Mouse (Mus musculus): ENCODE data around the gene Fbxo46. TPM values are rescaled to one million over a fixed set of nuclear protein-coding genes. Genes with fewer than 3 reads are reported as not detected.
A peak's percentile ranks its signal among the peaks of the same experiment; 100 is the strongest.

The Fbxo46 gene
- total and polyA plus RNA-seq, 2 experiments = 2.4 to 5.0 TPM

- Histone ChIP-seq H3K27me3 (ENCODE audit: control insufficient read depth, insufficient read depth, low read length) (no peaks in the 10 kb centered on the region), H3K4me1 (ENCODE audit: control insufficient read depth, insufficient read depth, low read length) (peaks cover 9% of the 10 kb centered on the region), H3K9ac (ENCODE audit: low read depth, low read length) (peak overlapping the region; percentile 29; the same call in 1 of the 2 replicates), H3K36me3 (ENCODE audit: control insufficient read depth, insufficient read depth, low read length) (no peaks in the 10 kb centered on the region), H3K4me3 (ENCODE audit: insufficient read depth, low read depth, low read length) (no peak overlapping the region), H3K79me2 (ENCODE audit: control insufficient read depth, insufficient read depth, low read length) (no peaks in the 10 kb centered on the region), H3K27ac (replicated peaks; ENCODE audit: insufficient read depth, low read depth, low read length) (no peak overlapping the region)
- TF ChIP-seq POLR2A (IDR thresholded peaks at IDR 0.05; ENCODE audit: extremely low read depth, insufficient read depth, low read length) = no peak
- TF ChIP-seq CTCF (IDR thresholded peaks at IDR 0.05; ENCODE audit: low read depth, low read length) = no peak
- no peak for DNase-seq (ENCODE audit: extremely low read depth, low read depth, low spot score)
- WGBS = 83% methylated on average over 4 of the region's 4 CpGs
Observed at GRCm38 (mm10) chr7:19082171-19082570, 37.5 kb upstream of the Fbxo46 start.

- Histone ChIP-seq H3K4me3 (ENCODE audit: insufficient read depth, low read depth, low read length) (no peak overlapping the region), H3K79me2 (ENCODE audit: control insufficient read depth, insufficient read depth, low read length) (no peaks in the 10 kb centered on the region), H3K27ac (replicated peaks; ENCODE audit: insufficient read depth, low read depth, low read length) (no peak overlapping the region), H3K4me1 (ENCODE audit: control insufficient read depth, insufficient read depth, low read length) (peaks cover 5% of the 10 kb centered on the region), H3K27me3 (ENCODE audit: control insufficient read depth, insufficient read depth, low read length) (no peaks in the 10 kb centered on the region), H3K36me3 (ENCODE audit: control insufficient read depth, insufficient read depth, low read length) (no peaks in the 10 kb centered on the region), H3K9ac (ENCODE audit: low read depth, low read length) (no peak overlapping the region)
- TF ChIP-seq CTCF (IDR thresholded peaks at IDR 0.05; ENCODE audit: low read depth, low read length) = no peak
- DNase-seq (ENCODE audit: extremely low read depth, low read depth, low spot score) = no peak
- WGBS = 38% methylated on average over 6 of the region's 6 CpGs
Observed at GRCm38 (mm10) chr7:19083096-19083495, 36.6 kb upstream of the Fbxo46 start.

DNA sequence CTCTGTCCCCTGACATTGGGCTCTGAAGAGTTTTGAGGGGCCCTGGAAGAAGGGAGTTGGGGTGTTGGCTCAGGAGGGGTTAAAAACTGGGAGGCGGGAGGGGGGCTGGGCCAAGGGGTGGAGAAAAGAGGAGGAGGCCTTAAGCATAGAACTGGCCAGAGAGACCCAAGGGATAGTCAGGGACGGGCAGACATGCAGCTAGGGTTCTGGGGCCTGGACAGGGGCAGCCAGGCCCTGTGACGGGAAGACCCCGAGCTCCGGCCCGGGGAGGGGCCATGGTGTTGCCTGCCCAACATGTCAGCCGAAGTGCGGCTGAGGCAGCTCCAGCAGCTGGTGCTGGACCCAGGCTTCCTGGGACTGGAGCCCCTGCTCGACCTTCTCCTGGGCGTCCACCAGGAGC, 36.0 kb upstream of the Fbxo46 start, which contains the start of gene Dmpk:
TSS of gene Dmpk (plus strand) at position 149 of the 400 bp plus-strand sequence.
- Histone ChIP-seq H3K9ac (ENCODE audit: low read depth, low read length) (peak within 1 kb of the TSS; percentile 74), H3K79me2 (ENCODE audit: control insufficient read depth, insufficient read depth, low read length) (no peaks in the 10 kb centered on the region), H3K4me3 (ENCODE audit: insufficient read depth, low read depth, low read length) (peak within 1 kb of the TSS; percentile 62), H3K4me1 (ENCODE audit: control insufficient read depth, insufficient read depth, low read length) (peaks cover 4% of the 10 kb centered on the region), H3K27me3 (ENCODE audit: control insufficient read depth, insufficient read depth, low read length) (no peaks in the 10 kb centered on the region), H3K27ac (replicated peaks; ENCODE audit: insufficient read depth, low read depth, low read length) (peak within 1 kb of the TSS; percentile 70), H3K36me3 (ENCODE audit: control insufficient read depth, insufficient read depth, low read length) (no peaks in the 10 kb centered on the region)
- TF ChIP-seq POLR2A (IDR thresholded peaks at IDR 0.05; ENCODE audit: extremely low read depth, insufficient read depth, low read length) (peak; percentile 59), CTCF (IDR thresholded peaks at IDR 0.05; ENCODE audit: low read depth, low read length) (no peak)
- 40% methylated on average over 10 of the region's 10 CpGs for WGBS
- no peak for DNase-seq (ENCODE audit: extremely low read depth, low read depth, low spot score)

DNA sequence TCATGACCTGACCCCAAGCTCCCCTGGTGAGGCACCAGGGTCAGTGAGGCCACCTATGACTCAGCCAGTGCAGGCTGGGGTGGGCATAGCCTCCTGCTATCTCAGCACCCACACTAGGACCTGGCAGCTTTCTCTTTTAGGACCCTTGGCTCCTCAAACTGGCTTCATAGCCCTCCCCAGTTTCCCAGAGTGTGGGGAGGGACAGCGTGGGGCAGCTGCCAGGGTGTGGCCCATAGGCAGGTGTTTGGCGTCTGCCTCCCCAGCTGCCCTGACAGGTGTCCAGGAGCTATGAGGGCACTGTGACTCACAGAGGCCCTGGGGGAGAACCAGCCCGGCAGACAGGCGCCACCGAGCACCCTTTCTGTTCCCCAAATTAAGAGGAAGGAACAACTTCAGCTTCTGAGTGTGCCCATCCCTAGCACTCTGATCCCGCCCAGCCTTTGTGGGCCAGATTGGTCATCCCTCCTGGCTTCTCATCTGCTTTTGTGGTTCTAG, 35.3 kb upstream of the Fbxo46 start:
- Histone ChIP-seq H3K4me3 (ENCODE audit: insufficient read depth, low read depth, low read length) (peak overlapping the region; percentile 62), H3K79me2 (ENCODE audit: control insufficient read depth, insufficient read depth, low read length) (no peaks in the 10 kb centered on the region), H3K27ac (replicated peaks; ENCODE audit: insufficient read depth, low read depth, low read length) (peak overlapping the region; percentile 70), H3K9ac (ENCODE audit: low read depth, low read length) (peak overlapping the region; percentile 74), H3K4me1 (ENCODE audit: control insufficient read depth, insufficient read depth, low read length) (peaks cover 4% of the 10 kb centered on the region), H3K36me3 (ENCODE audit: control insufficient read depth, insufficient read depth, low read length) (no peaks in the 10 kb centered on the region), H3K27me3 (ENCODE audit: control insufficient read depth, insufficient read depth, low read length) (no peaks in the 10 kb centered on the region)
- WGBS = 61% methylated on average over 6 of the region's 6 CpGs
- peak; percentile 31 for DNase-seq (ENCODE audit: extremely low read depth, low read depth, low spot score)
- TF ChIP-seq CTCF (IDR thresholded peaks at IDR 0.05; ENCODE audit: low read depth, low read length) = no peak
- TF ChIP-seq POLR2A (IDR thresholded peaks at IDR 0.05; ENCODE audit: extremely low read depth, insufficient read depth, low read length) = no peak

GRCm38 (mm10) chr7:19084921-19085473, 34.7 kb upstream of the Fbxo46 start:
- Histone ChIP-seq H3K4me1 (ENCODE audit: control insufficient read depth, insufficient read depth, low read length) (peaks cover 4% of the 10 kb centered on the region), H3K9ac (ENCODE audit: low read depth, low read length) (no peak overlapping the region), H3K36me3 (ENCODE audit: control insufficient read depth, insufficient read depth, low read length) (no peaks in the 10 kb centered on the region), H3K79me2 (ENCODE audit: control insufficient read depth, insufficient read depth, low read length) (no peaks in the 10 kb centered on the region), H3K4me3 (ENCODE audit: insufficient read depth, low read depth, low read length) (peak overlapping the region; percentile 19), H3K27me3 (ENCODE audit: control insufficient read depth, insufficient read depth, low read length) (no peaks in the 10 kb centered on the region), H3K27ac (replicated peaks; ENCODE audit: insufficient read depth, low read depth, low read length) (peak overlapping the region; percentile 56)
- WGBS = 36% methylated on average over 9 of the region's 9 CpGs
- TF ChIP-seq CTCF (IDR thresholded peaks at IDR 0.05; ENCODE audit: low read depth, low read length) (no peak), POLR2A (IDR thresholded peaks at IDR 0.05; ENCODE audit: extremely low read depth, insufficient read depth, low read length) (no peak)
- no peak for DNase-seq (ENCODE audit: extremely low read depth, low read depth, low spot score)

- peak overlapping the region; percentile 56; the same call in 1 of the 2 replicates for H3K27ac ChIP-seq (replicated peaks; ENCODE audit: insufficient read depth, low read depth, low read length)
- peak overlapping the region; percentile 19; the same call in 1 of the 2 replicates for H3K4me3 ChIP-seq (ENCODE audit: insufficient read depth, low read depth, low read length)
- H3K36me3 ChIP-seq (ENCODE audit: control insufficient read depth, insufficient read depth, low read length) = no peaks in the 10 kb centered on the region
- 9% methylated on average over 6 of the region's 6 CpGs for WGBS
- peaks cover 4% of the 10 kb centered on the region for H3K4me1 ChIP-seq (ENCODE audit: control insufficient read depth, insufficient read depth, low read length)
- no peak for DNase-seq (ENCODE audit: extremely low read depth, low read depth, low spot score)
- H3K9ac ChIP-seq (ENCODE audit: low read depth, low read length) = peak overlapping the region; percentile 25; the same call in 1 of the 2 replicates
- H3K79me2 ChIP-seq (ENCODE audit: control insufficient read depth, insufficient read depth, low read length) = no peaks in the 10 kb centered on the region
- TF ChIP-seq POLR2A (IDR thresholded peaks at IDR 0.05; ENCODE audit: extremely low read depth, insufficient read depth, low read length) = no peak
- TF ChIP-seq CTCF (IDR thresholded peaks at IDR 0.05; ENCODE audit: low read depth, low read length) = no peak
- no peaks in the 10 kb centered on the region for H3K27me3 ChIP-seq (ENCODE audit: control insufficient read depth, insufficient read depth, low read length)
Observed at GRCm38 (mm10) chr7:19085495-19085894, 34.2 kb upstream of the Fbxo46 start.
